Mouse (Mus musculus) urinary bladder, postnatal 4 days (tissue): ENCODE measurements around the gene 4921539E11Rik.

Experiments
- DNase-seq, 2 experiments: peaks; one replicate each; pipeline ENCODE4 v3.0.0; 2021 to 2022; ENCODE audit warnings: low spot score in 2 of 2

4921539E11Rik gene

DNA sequence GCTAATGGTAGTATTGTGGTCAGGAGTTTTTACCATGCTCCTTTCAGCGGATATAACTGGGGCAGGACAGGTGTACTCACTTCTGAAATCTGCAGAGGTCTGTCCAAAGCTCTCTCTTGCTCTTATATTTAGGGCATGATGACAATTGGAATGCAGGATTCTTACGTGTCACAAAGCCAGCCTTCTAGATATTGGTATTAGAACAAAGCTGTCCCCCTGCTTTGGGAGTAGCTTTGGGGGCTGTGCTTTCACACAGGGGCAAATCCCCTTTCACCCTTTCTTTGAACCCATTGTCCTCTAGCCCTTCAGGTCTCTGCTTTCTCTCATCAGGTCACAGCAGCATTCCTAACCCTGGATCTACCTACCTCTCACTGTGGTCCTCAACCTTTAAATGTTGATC is at the start of gene 4921539E11Rik:
4921539E11Rik (minus strand) TSS at position 101 of the 400 bp plus-strand sequence.
- no peak for DNase-seq

GRCm38 (mm10) chr4:103335134-103335533 is 44.5 kb upstream of the 4921539E11Rik start:
- no peak for DNase-seq

- no peak for DNase-seq
These were observed 38.7 kb upstream of the 4921539E11Rik start for GRCm38 (mm10) chr4:103329348-103329747.

DNA sequence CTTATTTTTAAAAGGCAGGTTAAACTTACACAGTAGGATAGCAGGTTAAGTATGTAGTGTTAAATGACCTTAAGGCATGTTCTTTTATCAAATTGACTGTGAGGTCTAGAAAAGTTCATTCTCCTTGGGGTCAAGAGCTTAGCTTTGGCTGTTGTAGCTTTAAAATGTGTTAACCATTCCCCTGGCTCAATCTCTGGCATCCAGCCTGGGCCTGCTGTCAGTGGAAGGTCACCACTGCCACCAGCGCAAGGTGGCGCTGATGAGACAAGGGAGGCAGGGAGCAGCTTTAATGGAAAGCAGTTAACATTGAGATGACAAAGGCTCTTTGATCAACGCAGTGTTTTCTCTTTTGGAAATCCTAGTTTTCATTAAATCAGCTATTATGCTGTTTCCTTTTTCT is 36.3 kb upstream of the 4921539E11Rik start:
- no peak for DNase-seq

GRCm38 (mm10) chr4:103324688-103325451 is 34.2 kb upstream of the 4921539E11Rik start:
- DNase-seq: no peak

- DNase-seq: no peak
These were observed 30.8 kb upstream of the 4921539E11Rik start for GRCm38 (mm10) chr4:103321461-103321860.

- DNase-seq: no peak
These were observed 25.2 kb upstream of the 4921539E11Rik start for GRCm38 (mm10) chr4:103315861-103316260.

GRCm38 (mm10) chr4:103314526-103314910 is 23.9 kb upstream of the 4921539E11Rik start:
- no peak for DNase-seq

- peak; percentile 98 to 99 for DNase-seq
These were observed 23.2 kb upstream of the 4921539E11Rik start, which contains the start of gene Oma1 for GRCm38 (mm10) chr4:103313587-103314525. Gene Oma1 (plus strand): TSS chr4:103313812.

- DNase-seq: no peak
These were observed 13.2 kb upstream of the 4921539E11Rik start for GRCm38 (mm10) chr4:103303851-103304250.

GRCm38 (mm10) chr4:103299342-103299741 is 8.7 kb upstream of the 4921539E11Rik start:
- no peak for DNase-seq

DNA sequence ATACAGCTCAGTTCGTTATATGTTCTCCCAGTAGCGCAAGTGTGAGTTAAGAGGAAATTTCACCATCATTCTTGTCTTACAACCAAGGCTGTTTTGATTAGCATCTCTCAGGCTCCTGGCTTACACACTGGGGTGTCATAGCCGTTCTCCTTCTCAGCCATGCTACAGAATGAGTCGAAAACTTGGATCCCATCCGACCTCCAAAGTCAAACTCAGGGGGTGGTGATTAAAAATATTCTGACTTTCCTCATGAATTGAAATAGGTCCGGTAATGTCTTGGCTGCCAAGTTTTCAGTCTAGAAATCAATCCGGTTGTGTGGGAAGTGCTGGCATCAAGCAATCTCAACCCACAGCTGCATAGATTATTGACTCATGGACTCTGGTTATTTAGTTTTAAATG is 2.3 kb downstream of the 4921539E11Rik start:
- DNase-seq: no peak

DNA sequence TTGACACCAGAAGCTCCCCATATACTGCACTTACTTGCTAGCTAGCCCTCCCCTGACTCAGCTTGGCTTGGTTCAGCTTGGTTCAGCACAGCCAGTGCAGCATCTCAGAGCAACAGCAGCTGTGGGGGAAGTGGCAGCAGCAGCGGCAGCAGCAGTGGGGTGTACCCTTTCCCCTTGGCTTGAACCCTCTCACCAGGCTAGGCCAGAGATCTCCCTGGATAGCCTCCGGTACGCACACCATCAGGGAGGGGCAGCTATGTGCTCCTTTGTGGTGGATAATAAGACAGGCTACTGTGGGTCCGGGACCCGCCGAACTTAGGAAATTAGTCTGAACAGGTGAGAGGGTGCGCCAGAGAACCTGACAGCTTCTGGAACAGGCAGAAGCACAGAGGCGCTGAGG is 17.6 kb downstream of the 4921539E11Rik start:
- no peak for DNase-seq

GRCm38 (mm10) chr4:103269336-103269735 is 21.3 kb downstream of the 4921539E11Rik start:
- no peak for DNase-seq

DNA sequence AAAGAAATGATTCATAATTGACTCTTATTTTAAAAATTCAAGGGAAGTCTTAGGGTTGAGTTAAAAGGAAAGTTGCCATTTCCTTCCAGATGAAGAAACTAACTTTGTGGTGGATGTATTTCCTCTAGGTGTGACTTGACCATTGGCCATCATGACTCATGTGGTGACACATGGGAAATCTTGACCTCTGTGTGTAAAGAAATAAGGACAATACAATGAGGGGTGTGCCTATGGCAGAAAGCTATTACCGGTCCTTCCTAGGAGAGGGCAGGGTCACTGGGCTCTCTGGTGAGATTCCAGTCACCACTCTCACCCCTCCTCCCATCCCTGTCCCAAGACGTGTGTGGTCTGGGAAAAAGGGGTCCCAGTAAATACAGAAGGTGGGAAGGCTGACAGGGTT is 25.5 kb downstream of the 4921539E11Rik start:
- no peak for DNase-seq

DNA sequence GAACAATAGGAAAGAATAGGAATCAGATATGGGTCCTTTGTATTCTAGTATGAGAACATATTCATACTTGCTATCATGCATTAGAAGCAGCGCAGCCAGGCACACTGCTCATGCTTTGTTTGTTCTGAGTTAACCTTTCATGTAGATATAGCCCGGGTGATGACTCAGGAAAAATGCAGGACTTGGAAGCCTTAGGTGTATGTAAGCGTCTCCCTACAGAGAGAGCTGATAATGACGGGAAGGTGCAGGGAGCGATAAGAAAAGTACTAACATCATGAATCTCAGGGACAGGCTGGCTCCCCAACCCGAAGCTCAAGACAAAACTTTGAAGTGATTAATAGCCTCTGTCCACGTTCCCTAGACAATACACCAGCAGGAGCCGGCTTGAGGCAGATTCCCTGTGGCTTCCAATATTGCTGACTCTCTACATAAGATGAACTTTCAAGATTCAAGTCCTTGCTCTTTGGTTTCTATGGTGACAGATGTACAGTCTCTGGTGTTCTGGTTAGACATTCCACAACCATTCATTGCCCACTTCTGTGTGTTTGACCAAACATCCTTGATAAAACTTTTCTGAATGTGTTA is 26.8 kb downstream of the 4921539E11Rik start:
- no peak for DNase-seq

- no peak for DNase-seq
These were observed 27.3 kb downstream of the 4921539E11Rik start for GRCm38 (mm10) chr4:103263378-103263777.

DNA sequence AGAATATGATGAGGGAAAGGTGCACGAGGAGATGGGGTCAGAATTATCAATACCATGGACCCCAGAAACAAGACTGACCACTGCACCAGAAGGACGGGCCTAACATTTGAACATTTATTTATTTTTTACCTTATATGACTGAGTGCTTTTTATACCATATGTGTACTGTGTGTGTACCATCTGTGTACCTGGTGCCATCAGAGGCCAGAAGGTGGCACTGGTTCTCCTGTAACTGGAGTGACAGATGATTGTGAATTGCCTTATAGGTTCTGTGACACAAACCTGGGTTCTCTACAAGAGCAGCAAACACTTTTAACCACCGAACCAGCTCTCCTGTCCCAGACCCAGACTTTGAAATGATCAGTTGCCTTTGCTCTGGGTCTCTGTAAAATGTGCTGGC is 31.8 kb downstream of the 4921539E11Rik start:
- DNase-seq: no peak

DNA sequence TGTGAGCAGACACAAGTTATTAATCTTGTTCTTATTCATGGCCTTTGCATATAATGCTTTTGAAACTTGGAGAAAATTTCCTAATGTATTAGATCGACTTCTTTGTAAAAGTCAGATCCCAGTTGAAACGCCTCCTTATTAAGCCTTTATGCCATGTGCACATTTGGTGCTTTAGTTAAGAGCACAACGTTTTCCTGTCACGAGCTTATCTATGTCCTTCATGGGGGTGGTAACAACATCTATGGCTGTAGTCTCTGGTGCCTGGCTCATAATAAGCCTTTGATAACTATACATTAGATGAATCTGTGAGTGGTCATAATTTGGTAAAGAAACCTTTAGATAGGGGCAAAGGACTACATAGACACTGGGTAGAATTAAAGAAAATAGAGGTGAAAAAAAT is 36.8 kb downstream of the 4921539E11Rik start:
- DNase-seq: no peak

DNA sequence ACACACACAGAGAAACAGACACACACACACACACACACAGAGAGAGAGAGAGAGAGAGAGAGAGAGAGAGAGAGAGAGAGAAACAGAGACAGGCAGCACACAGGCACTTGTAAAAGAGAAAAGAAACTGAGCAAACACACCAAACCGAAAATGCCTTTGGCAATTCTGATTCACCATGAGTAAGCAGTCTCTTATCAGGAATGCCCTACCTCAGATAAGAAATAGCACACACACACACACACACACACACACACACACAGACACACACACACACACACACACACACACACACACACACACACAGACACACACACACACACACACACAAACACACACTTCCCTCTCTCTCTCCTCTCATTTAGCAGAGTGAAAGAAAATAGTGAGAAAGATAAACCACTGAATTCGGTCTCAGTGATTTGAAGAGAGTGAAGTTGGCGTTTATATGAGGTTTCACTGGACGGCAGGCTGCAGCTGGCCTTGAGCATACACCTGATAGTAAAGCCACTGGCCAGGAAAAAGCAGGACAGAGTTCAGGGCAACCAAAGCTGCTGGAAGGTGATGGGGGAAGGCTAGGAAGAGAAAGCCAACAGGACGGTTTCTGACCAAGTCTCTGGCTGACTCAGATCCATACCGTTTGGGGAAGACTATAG is 41.1 kb downstream of the 4921539E11Rik start:
- no peak for DNase-seq

DNA sequence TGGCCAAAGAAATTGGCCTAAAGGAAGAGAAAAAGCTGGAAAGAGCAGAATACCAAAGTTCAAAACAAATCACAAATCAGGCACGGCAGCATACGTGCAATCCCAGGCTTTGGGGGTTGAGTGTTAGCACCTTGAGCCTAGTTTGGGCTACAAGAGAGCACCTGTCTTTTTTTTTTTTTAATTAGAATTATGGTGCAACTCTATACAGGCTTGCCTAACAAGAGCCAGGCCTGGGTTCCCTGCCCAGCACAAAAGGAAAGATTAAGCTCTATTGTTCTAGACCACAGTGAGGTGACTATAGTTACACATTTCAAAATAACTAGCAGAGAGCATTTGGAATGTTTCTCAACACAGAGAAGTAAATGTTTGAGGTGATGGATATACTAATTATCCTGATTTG is 42.9 kb downstream of the 4921539E11Rik start:
- no peak for DNase-seq

- no peak for DNase-seq
These were observed 43.4 kb downstream of the 4921539E11Rik start for GRCm38 (mm10) chr4:103247249-103247648.
